Mouse (Mus musculus) stomach, postnatal 0 days (tissue): ENCODE data around the gene Tshb. TPM values are rescaled to one million over a fixed set of nuclear protein-coding genes. Genes with fewer than 3 reads are reported as not detected.
A peak's percentile ranks its signal among the peaks of the same experiment; 100 is the strongest.

Source experiments
- ATAC-seq: fragments of 200-750 bp; cut with Nextera tagmentation; 2 replicates; pipeline ENCODE4 v1.8.0; 2017; ENCODE audit not compliant: low FRiP score, low TSS enrichment
- DNase-seq: peaks from one replicate; pipeline ENCODE4 v3.0.0-alpha.2; 2016; ENCODE audit warnings: low spot score
- H3K27ac ChIP-seq: fragments of 300-500 bp; sonication (generic); replicated peaks from 2 replicates; pipeline ENCODE4 v1.5.1; 2014; ENCODE audit warnings: mild to moderate bottlenecking, control low read depth
- H3K27me3 ChIP-seq: fragments of 300-500 bp; sonication (generic); 2 replicates; pipeline ENCODE4 v1.6.1; 2014; ENCODE audit warnings: low read length; ENCODE audit not compliant: control insufficient read depth, insufficient read depth
- H3K36me3 ChIP-seq: fragments of 300-500 bp; sonication (generic); 2 replicates; pipeline ENCODE4 v1.6.1; 2014; ENCODE audit warnings: low read length, mixed read lengths; ENCODE audit not compliant: control insufficient read depth, insufficient read depth
- H3K4me1 ChIP-seq: fragments of 300-500 bp; sonication (generic); replicated peaks from 2 replicates; pipeline ENCODE4 v1.6.1; 2014; ENCODE audit warnings: antibody characterized with exemption; ENCODE audit not compliant: control insufficient read depth, insufficient read depth
- H3K4me2 ChIP-seq: fragments of 300-500 bp; sonication (generic); replicated peaks from 2 replicates; pipeline ENCODE4 v1.6.1; 2014; ENCODE audit warnings: low read depth, mild to moderate bottlenecking, control low read depth, moderate library complexity
- H3K4me3 ChIP-seq: fragments of 300-500 bp; sonication (generic); 2 replicates; pipeline ENCODE4 v1.5.1; 2014; ENCODE audit warnings: low read depth, low read length, control low read depth
- H3K9ac ChIP-seq: fragments of 300-500 bp; sonication (generic); 2 replicates; pipeline ENCODE4 v1.6.1; 2014; ENCODE audit warnings: mild to moderate bottlenecking, low read length, control low read depth, mixed read lengths
- H3K9me3 ChIP-seq: fragments of 300-500 bp; sonication (generic); 2 replicates; pipeline ENCODE4 v1.6.1; 2016; ENCODE audit warnings: low read length; ENCODE audit not compliant: control insufficient read depth
- CTCF ChIP-seq: IDR thresholded peaks from 2 replicates; pipeline ENCODE4 v1.5.1; 2016; ENCODE audit warnings: antibody characterized with exemption, low read depth, mild to moderate bottlenecking, moderate library complexity
- EP300 ChIP-seq: optimal IDR thresholded peaks from 2 replicates; pipeline ENCODE3; 2016; ENCODE audit warnings: antibody characterized with exemption
- WGBS: fragments of 180-500 bp; shearing (Covaris S2); extraction: QIAGEN DNeasy Blood & Tissue Kit; methylation state at CpG from one replicate; pipeline ENCODE4 v1.1.7; 2014; 5-methylcytosine and 5-hydroxymethylcytosine counted together
- polyA plus RNA-seq: library from polyadenylated mRNA; unstranded; fragments of >200 nt; fragmentation: Nextera tagmentation; extraction: Ambion mirVana; gene quantifications from 2 replicates; pipeline ENCODE4 v1.2.1, GENCODE M21; 2015

Gene Tshb
- polyA plus RNA-seq, 1 experiment from 2014 or later = 0.15 TPM

DNA sequence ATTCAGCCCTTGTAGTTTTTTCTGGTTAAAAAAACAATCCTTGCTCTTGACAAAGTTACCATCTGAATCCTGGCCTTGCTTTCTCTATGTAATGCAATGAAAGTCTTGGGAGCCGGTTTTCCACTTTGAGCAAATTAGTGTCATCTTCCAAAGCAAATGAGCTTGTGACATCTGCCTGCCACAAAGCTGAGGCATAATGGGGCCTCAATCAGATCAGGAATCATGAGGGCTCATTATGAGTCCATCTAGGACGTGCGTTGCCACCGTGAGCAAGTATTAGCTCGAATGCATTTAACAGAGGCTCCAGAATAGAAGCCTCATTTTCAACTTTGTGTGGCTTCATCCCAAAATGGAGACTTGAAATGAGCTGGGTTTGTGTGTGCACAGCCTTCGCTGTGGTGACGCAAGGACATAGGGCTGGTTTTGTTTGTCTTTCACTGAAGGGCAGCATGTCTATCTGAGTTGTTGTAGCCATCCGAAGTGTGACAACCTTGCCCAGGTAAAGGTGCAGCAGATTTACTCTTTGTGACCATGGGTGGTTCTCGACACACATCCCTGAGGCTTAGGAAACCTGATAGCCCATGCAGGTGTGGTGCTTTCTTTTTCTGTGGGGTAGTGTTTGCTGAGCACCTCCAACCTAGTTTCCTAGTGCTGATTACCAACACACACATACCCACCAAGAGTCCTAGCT lies 38.6 kb downstream of the Tshb start:
- no peak overlapping the region for H3K4me2 ChIP-seq
- H3K4me1 ChIP-seq = peaks cover 6% of the 10 kb centered on the region; the same call in 1 of the 2 replicates
- H3K9me3 ChIP-seq = no peaks in the 10 kb centered on the region
- H3K36me3 ChIP-seq = no peaks in the 10 kb centered on the region
- no peak overlapping the region for H3K9ac ChIP-seq
- H3K27me3 ChIP-seq = no peaks in the 10 kb centered on the region
- ATAC-seq (peak; percentile 85), DNase-seq (peak; percentile 59)
- WGBS = 74% methylated on average over 9 of the region's 9 CpGs
- TF ChIP-seq EP300 (no peak), CTCF (no peak)
- peak overlapping the region; percentile 81 for H3K27ac ChIP-seq
- H3K4me3 ChIP-seq = no peak overlapping the region

DNA sequence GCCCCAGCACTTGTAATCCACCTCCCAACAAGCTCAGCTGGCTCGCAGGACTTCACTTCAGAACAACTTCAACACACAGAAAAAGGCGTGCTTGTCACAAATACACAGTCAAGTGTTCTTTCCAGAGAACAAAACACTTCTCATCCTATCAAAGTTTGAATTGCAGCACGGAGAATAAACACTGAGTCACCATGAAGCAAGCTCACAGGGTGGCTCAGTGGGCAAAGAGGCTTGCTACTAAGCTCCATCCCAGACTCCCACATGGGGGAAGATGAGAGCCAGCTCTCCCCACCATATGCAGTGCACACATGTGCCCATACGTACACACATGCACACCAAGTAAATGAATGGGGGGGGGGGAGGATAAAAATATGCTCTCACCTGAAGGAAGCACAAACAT lies 39.3 kb downstream of the Tshb start:
- 46% methylated on average over 4 of the region's 4 CpGs for WGBS
- ATAC-seq = peak; percentile 70

DNA sequence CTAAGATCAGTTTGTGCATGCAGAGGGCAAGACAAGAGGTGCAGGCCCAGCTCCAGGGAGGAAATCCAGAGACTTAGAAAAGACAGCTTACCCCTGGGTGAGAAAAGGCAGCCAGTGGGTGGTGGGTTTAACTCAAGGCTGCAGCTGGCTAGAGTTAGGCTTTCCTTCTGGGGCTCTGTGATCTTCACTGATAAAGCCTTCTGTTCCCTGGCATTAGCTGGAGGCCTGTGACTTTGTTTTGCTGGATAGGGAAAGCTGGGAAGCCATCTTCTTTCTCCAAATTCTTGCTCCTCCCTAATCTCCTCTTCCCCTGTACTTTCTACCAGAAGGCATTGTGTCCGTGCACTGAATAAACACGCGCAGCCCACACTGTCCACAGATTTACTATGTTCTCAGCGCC lies 39.8 kb downstream of the Tshb start:
- Histone ChIP-seq H3K4me3 (no peak overlapping the region), H3K4me2 (peak overlapping the region; percentile 8; the same call in 1 of the 2 replicates), H3K27me3 (no peaks in the 10 kb centered on the region), H3K9me3 (no peaks in the 10 kb centered on the region), H3K36me3 (no peaks in the 10 kb centered on the region), H3K9ac (no peak overlapping the region), H3K4me1 (peaks cover 6% of the 10 kb centered on the region), H3K27ac (peak overlapping the region; percentile 82)
- no peak for ATAC-seq
- no peak for TF ChIP-seq EP300
- TF ChIP-seq CTCF = no peak
- 47% methylated on average over 4 of the region's 4 CpGs for WGBS
- no peak for DNase-seq

More for the DNA sequence above, 39.3 kb downstream of the Tshb start:
- Histone ChIP-seq H3K4me3 (no peak overlapping the region), H3K4me2 (peak overlapping the region; percentile 8; the same call in 1 of the 2 replicates), H3K4me1 (peaks cover 6% of the 10 kb centered on the region), H3K9ac (no peak overlapping the region), H3K27me3 (no peaks in the 10 kb centered on the region), H3K36me3 (no peaks in the 10 kb centered on the region), H3K27ac (peak overlapping the region; percentile 82), H3K9me3 (no peaks in the 10 kb centered on the region)
- DNase-seq = peak; percentile 45
- TF ChIP-seq CTCF = no peak
- no peak for TF ChIP-seq EP300

DNA sequence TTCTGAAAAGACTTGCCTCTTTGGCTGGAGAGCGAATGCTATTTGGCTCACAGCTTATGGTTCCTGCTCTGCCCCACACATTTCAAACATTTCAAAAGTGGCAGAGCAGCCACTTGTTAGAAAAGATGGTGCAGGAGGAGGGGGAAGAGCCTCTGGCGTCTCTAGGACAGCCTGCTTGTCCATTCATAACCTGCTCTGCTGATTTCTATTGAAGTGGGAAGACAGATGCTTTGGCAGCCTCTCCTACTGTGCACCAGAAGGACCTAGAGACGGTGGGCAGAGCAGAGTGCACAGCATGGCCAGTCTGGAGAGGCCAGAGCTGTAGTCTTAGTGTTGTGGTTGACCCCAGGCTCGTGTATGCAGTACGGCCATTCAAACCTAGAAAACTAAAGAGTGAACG lies 43.6 kb downstream of the Tshb start:
- Histone ChIP-seq H3K4me1 (peaks cover 4% of the 10 kb centered on the region), H3K4me3 (no peak overlapping the region), H3K36me3 (no peaks in the 10 kb centered on the region), H3K27ac (0 out of 2 replicates have a peak overlapping the region, but pooled peaks have one; percentile 9), H3K4me2 (no peak overlapping the region; the same call in 1 of the 2 replicates), H3K9ac (no peak overlapping the region), H3K27me3 (no peaks in the 10 kb centered on the region), H3K9me3 (no peaks in the 10 kb centered on the region)
- TF ChIP-seq EP300 (no peak), CTCF (no peak)
- no peak for ATAC-seq
- WGBS = 73% methylated on average over 6 of the region's 6 CpGs
- DNase-seq = no peak

DNA sequence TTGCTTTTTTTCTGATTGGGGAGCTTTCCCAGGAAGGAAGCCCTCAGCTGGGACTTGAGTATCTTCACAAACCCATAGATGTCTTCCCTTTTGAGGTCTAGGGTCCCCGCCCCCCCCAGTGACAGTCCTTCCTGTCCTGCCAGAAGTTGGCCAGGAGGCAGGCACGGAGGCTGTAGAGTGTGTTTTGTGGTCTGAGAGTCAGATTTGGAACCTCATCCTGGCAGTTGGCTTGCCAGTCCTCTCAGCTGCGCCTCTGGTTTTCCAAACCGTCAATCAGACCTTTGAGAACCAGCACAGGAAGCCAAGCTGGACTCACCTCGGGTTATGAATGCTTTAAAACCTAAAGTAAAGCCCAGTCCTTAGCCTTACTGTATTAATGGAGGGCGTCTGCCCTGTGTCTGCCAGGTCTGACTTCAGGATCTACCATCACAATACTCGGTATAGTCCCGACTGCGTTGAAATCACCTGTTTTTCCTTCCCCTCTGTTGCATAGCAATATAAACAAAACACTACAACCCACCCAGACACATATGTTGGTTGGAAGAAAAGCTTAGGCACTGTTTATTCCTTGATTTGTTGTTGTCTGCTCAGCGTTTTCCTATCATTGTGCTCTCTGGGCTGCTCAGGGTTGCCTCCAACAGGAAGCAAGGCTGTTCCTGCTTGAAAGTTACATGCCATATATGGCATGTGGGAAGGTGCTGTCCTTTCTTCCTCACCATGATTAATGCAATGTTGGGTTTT lies 44.2 kb downstream of the Tshb start:
- no peaks in the 10 kb centered on the region for H3K9me3 ChIP-seq
- WGBS = 51% methylated on average over 10 of the region's 10 CpGs
- H3K4me2 ChIP-seq = 0 out of 2 replicates have a peak overlapping the region, but pooled peaks have one; percentile 2
- H3K4me3 ChIP-seq = no peak overlapping the region
- H3K27ac ChIP-seq = peak overlapping the region; percentile 13
- H3K9ac ChIP-seq = no peak overlapping the region
- H3K36me3 ChIP-seq = no peaks in the 10 kb centered on the region
- H3K4me1 ChIP-seq = peaks cover 4% of the 10 kb centered on the region
- DNase-seq (no peak), ATAC-seq (no peak)
- TF ChIP-seq CTCF (no peak), EP300 (no peak)
- H3K27me3 ChIP-seq = no peaks in the 10 kb centered on the region
